Mouse (Mus musculus): ENCODE results near the gene Gp1ba.

Gp1ba gene

GRCm38 (mm10) chr11:70638714-70639278, at the start of gene Gp1ba:
Gene Gp1ba (plus strand): TSS chr11:70639122.
- DNase-seq (ENCODE audit: low spot score) = no peak

DNA sequence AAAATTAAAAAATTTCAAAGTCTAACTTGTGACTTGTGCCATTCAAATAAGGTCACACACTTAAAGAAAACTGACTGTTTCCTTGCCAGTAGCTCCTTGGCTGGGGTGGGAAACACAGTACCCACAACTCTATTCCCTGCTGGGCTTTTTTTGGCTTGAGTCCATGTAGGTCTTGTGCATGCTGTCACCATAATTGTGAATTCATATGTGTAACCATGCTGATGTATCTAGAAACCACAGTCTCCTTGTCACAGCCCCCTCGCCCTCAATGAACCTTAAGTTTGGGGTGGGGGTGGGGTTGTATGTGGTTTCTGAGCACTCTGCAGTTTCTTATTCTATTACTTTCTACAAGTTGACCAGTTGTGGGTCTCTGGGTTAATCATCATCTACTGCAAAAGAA, 47.2 kb upstream of the Gp1ba start:
- no peak for DNase-seq (ENCODE audit: low spot score)

DNA sequence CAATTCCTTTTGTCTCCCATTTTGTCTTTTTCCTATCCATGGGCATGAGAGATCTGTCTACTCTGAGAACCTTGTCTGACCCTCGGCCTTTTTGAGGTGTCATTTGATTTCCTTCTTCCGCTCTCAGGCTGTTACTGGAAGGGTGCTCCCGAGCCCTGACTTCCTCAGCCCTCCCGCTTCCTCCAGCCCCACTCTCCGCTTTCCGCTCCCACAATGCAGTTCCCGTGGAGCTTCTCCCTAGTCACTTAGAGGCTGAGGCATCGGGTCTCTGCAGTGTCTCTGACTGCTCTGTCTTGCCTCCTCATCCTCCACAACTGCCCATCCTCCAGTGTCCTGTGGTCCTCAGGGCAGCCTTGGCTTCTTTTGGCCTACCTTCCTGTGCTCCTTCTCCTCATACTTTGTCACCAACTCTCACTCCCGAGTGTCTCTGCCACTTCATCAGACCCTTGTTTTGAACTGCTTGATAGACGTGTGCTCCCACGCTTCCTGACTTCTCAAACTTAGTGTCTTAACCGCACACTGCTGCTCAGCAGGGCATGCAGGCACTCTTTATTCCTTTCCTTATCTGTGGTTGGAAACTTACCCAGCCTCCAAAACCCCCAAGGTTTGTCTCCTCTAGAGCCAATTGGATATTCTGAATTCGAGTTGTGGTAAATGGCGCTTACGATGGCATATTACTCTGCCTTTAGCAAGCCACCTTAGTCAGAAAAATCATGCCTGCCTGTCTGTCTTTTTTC, 44.5 kb upstream of the Gp1ba start:
- DNase-seq (ENCODE audit: low spot score) = no peak

DNA sequence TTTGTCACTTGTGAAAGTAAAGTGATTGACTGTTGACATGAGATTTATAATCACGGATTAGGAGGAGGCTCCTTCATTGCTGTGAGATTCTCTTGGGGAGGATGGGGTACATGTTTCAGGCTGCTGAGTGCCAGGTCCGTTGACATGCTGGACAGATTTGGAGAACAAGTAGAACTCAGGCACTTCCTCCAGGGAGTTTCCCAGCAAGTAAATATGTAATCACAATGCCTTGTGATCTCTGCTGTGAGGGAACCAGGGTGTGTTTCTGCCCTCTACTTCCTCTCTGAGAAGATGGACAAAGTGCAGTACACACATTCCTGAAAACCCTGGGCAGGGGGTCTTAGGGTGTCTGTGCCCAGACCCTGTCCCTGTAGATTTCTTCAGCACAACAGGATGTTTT, 43.3 kb upstream of the Gp1ba start:
- no peak for DNase-seq (ENCODE audit: low spot score)

DNA sequence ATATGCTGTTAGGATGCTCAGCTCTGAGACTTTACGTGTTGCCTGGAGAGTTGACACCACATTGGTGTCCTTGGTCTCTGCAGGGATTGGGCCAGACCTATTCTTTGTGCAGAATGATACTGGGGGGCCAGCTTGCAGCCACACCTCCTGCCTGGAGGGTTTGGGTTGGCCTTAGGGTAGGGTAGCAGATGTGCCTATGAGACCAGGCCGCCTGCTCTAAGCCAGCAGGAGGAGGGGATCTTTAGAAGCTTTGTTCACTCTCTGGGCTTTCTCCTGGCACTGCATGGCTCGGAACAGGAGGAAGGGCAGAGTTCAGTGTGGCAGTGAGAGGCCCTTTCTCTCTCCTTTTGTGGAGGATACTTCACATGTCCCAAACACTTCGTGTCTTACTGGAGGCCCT, 42.8 kb upstream of the Gp1ba start:
- DNase-seq (ENCODE audit: low spot score) = no peak

DNA sequence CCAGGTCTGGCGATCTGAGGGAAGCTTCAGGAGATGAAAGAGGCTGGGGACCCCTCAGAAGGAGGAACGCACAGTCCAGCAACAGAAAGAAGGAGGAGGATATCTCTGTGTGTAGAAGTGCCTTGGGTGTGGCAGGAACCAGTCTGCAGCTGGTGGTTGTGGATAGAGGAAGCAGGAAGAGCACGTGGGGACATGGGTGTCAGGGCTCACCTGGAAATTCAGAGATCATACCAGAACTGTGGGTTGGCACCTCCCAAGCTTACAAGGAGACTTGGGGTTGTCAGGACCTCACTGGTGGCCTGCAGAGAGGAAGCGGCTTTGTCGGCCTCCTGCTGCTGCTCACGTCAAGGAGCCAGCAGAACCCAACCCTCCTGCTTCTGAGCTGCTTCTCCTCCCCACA, 41.6 kb upstream of the Gp1ba start:
- no peak for DNase-seq (ENCODE audit: low spot score)

GRCm38 (mm10) chr11:70598451-70598953, 40.4 kb upstream of the Gp1ba start:
- no peak for DNase-seq (ENCODE audit: low spot score)

DNA sequence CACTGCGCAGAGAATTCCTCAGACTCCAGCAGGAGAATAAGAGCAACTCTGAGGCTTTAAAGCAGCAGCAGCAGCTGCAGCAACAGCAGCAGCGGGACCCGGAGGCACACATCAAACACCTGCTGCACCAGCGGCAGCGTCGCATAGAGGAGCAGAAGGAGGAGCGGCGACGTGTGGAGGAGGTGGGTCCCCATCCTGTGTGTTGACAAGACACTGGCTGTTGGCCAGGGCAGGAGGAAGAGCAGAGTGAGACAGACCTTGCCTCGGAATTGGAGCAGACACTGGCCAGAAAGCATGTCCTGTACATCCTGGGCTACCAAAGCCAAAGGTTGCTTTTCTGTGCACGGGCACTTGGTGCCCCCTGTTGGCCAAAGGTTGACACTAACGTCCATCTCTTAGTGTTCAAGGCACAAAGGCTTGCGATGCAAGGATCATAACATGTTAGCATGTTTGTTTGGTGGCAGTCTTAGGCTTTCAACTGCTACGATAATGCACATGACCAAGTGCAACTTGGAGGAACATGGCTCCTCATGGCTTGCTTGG, 33.8 kb upstream of the Gp1ba start:
- DNase-seq (ENCODE audit: low spot score) = no peak

- DNase-seq (ENCODE audit: low spot score) = no peak
Measured at GRCm38 (mm10) chr11:70606717-70607116, 32.2 kb upstream of the Gp1ba start.

DNA sequence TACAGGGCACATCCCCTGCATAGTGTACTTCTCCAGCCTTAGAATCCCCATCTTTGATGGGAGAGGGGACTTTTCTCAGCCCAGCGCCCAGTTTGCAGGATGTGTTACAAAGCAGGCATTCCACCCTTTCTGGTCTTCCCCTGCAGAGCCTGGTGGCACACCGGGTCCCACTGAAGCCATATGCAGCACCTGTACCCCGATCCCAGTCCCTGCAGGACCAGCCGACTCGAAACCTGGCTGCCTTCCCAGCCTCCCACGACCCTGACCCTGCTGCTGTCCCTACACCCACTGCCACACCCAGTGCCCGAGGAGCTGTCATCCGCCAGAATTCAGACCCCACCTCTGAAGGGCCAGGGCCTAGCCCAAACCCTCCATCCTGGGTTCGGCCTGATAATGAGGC, 31.3 kb upstream of the Gp1ba start:
- DNase-seq (ENCODE audit: low spot score) = no peak

DNA sequence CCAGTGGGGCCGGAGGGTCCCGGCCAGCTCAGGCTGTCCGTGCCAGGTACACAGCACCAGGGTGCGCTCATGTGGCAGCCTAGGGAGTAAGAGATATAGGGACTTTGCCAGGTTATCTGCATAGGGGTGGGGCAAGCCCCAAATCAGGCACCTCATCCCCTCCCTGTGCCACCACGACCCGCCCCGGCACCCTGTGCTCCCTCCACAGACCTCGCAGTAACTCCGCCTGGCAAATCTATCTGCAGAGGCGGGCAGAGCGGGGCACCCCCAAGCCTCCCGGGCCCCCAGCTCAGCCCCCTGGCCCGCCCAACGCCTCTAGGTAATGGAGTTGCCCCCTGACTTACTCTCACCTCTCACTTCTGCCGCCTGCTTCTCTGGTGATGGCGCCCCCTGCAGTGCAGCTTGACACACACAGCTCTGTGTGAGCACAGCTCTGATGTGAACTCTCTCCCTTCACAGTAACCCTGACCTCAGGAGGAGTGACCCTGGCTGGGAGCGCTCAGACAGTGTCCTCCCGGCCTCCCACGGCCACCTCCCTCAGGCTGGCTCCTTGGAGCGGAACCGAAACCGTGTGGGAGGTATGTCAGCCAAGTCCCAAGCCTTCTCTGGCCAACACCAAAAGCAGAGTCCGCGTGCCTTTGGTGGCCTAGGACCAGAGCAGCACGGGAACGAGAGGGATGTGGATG, 30.4 kb upstream of the Gp1ba start:
- DNase-seq (ENCODE audit: low spot score) = no peak

DNA sequence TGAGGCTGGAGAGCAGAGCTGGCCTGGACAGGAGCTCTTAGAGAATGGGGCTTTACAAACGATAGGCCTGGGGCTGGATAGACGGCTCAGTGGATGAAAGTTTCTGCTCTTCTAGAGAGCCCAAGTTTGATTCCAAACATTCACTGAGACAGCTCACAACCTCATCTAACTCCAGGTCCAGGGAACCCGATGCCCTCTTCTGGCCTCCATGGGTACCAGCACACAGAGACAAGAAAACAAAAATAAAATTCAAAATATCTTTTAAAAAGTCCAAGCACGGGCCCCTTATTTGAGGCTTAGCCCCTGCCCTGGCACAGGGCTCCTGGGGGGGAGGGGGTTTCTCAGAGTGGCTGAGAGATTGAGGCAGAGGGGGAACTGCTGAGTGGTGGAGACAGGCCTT, 28.2 kb upstream of the Gp1ba start:
- no peak for DNase-seq (ENCODE audit: low spot score)

GRCm38 (mm10) chr11:70612505-70612904, 26.4 kb upstream of the Gp1ba start:
- DNase-seq (ENCODE audit: low spot score) = no peak

- no peak for DNase-seq (ENCODE audit: low spot score)
Measured at GRCm38 (mm10) chr11:70615074-70615473, 23.8 kb upstream of the Gp1ba start.

- DNase-seq (ENCODE audit: low spot score) = no peak
Measured at GRCm38 (mm10) chr11:70615516-70616093, 23.3 kb upstream of the Gp1ba start, which contains the start of gene 4930544D05Rik. Gene 4930544D05Rik (plus strand): TSS chr11:70615848.

DNA sequence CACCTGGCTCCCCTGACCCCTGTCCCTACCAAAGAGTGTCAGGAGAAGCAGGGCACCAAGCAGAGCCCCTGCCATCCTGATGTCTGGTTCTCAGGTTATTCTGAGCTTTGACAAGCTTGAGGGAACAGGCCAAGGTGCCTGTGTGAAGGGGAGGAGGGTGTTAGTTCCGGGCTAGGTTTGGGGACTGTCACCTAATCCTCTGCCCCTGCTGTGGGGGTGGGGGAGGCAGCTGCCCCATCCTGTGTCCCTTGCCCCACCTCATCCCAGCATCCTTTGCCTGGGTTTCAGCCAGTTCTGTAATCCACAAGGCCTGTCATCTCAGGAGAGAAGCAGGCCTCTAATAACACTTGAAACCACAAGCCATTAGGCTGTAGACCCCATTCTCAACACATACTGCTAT, 19.8 kb upstream of the Gp1ba start, which contains the start of gene Chrne:
Gene Chrne (minus strand): TSS at position 116 of the 400 bp plus-strand sequence.
- DNase-seq (ENCODE audit: low spot score) = no peak

GRCm38 (mm10) chr11:70621972-70622814, 16.7 kb upstream of the Gp1ba start:
- DNase-seq (ENCODE audit: low spot score) = no peak

GRCm38 (mm10) chr11:70623053-70623742, 15.7 kb upstream of the Gp1ba start:
- DNase-seq (ENCODE audit: low spot score) = no peak

DNA sequence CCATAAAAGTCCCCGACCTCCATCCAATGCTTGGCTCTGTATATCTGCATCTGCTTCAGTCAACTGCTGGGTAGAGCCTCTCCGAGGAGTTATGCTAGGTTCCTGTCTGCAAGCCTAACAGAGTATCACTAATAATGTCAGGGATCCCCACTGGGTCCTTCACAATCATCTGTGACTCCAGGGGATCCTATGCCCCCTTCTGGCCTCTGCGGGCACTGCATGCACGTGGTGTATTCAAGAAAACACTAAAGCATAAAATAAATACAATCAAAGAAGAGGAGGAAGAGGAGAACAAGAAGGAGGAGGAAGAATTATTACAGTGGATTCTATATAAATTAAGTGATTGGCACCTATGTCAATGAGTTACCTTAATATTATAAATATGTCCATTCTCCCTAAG, 13.4 kb upstream of the Gp1ba start:
- no peak for DNase-seq (ENCODE audit: low spot score)

- no peak for DNase-seq (ENCODE audit: low spot score)
Measured at GRCm38 (mm10) chr11:70626877-70627276, 12.0 kb upstream of the Gp1ba start.

- no peak for DNase-seq (ENCODE audit: low spot score)
Measured at GRCm38 (mm10) chr11:70628431-70628830, 10.5 kb upstream of the Gp1ba start.
